Mouse (Mus musculus): Measurements from ENCODE around the gene Lama2.
"Not testable (repeated sequence)": the region's sequence is repeated elsewhere in the genome, so short reads cannot be mapped to it uniquely, and the experiment has no call there.

Gene Lama2

GRCm38 (mm10) chr10:26939549-26939948 is 680.0 kb downstream of the Lama2 start:
- no peak for DNase-seq (ENCODE audit: low read depth in 1 of 2, low spot score in 2 of 2)

GRCm38 (mm10) chr10:26938464-26938863 is 681.1 kb downstream of the Lama2 start:
- DNase-seq (ENCODE audit: low read depth in 1 of 2, low spot score in 2 of 2): not testable (repeated sequence)

DNA sequence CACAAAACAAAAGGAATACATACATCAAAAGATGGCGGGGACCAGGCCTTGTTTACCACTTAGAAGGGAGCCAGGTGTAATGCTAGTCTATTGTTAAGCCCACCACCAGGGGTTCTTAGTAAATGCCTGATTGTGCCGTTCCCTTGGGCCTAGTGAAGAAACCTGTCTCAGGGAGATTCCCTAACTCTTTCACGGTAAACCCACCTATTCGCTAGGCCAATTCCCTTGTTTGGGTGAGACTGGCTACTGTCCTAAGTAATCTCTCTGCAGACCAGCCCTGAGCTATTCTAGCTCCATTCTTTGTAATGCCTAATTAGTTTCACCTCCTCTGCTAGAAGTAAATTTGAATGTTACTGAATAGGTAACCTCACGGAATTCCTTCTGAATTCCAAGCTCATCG is 683.5 kb downstream of the Lama2 start:
- not testable (repeated sequence) for DNase-seq (ENCODE audit: low read depth in 1 of 2, low spot score in 2 of 2)
